Mouse (Mus musculus) megakaryocyte-erythroid progenitor cell, adult 5-6 weeks (primary cell): ENCODE data around the gene Ap4s1. TPM values are rescaled to one million over a fixed set of nuclear protein-coding genes. Genes with fewer than 3 reads are reported as not detected.

ENCODE experiments used
- ATAC-seq: replicated peaks from 2 replicates; pipeline ENCODE4 v1.8.0; 2016; ENCODE audit warnings: mild to moderate bottlenecking, inconsistent platforms; ENCODE audit not compliant: severe bottlenecking, poor library complexity, low FRiP score, low TSS enrichment
- total RNA-seq, 2 experiments: library from RNA; stranded (forward) in 1 of 2; stranded (reverse) in 1 of 2; fragments of 200-1000, 215-1000 nt in 1 of 2; fragments of >200 nt in 1 of 2; fragmentation: Nextera tagmentation in 1 of 2; gene quantifications; 2 replicates each; pipeline ENCODE4 v1.2.3; 2014 to 2017

The Ap4s1 gene
- total RNA-seq, 2 experiments from 2014 or later: 19.4 to 23.5 TPM

GRCm38 (mm10) chr12:51747348-51747747 is 56.5 kb downstream of the Ap4s1 start:
- no peak for ATAC-seq

GRCm38 (mm10) chr12:51755938-51756598 is 65.2 kb downstream of the Ap4s1 start:
- ATAC-seq: no peak

- no peak for ATAC-seq
Observed at GRCm38 (mm10) chr12:51756599-51756961, 65.7 kb downstream of the Ap4s1 start.

- ATAC-seq: no peak
Observed at GRCm38 (mm10) chr12:51759374-51759773, 68.5 kb downstream of the Ap4s1 start.

GRCm38 (mm10) chr12:51767454-51767853 is 76.6 kb downstream of the Ap4s1 start:
- no peak for ATAC-seq

GRCm38 (mm10) chr12:51768702-51769101 is 77.9 kb downstream of the Ap4s1 start:
- ATAC-seq: no peak

- ATAC-seq: peak; percentile 88
Observed at GRCm38 (mm10) chr12:51784842-51785241, 94.0 kb downstream of the Ap4s1 start.

Other genes starting within 250 kb of the Ap4s1 start
- gene Coch, start 97.7 kb upstream of the Ap4s1 start, total RNA-seq (2014; fragmentation: Nextera tagmentation): not detected in 2 replicates
- gene Coch, start 97.7 kb upstream of the Ap4s1 start, total RNA-seq (2017): not detected in 2 replicates
- gene Strn3, start 864 bp downstream of the Ap4s1 start, total RNA-seq (2014; fragmentation: Nextera tagmentation): 40.2 and 46.4 TPM in 2 replicates
- gene Strn3, start 864 bp downstream of the Ap4s1 start, total RNA-seq (2017): 60.6 and 67.3 TPM in 2 replicates
- gene Hectd1, start 138.5 kb downstream of the Ap4s1 start, total RNA-seq (2014; fragmentation: Nextera tagmentation): 87.4 and 132 TPM in 2 replicates
- gene Hectd1, start 138.5 kb downstream of the Ap4s1 start, total RNA-seq (2017): 186 and 187 TPM in 2 replicates